Mouse (Mus musculus): ENCODE results near the gene Sorcs3. TPM values are rescaled to one million over a fixed set of nuclear protein-coding genes. Genes with fewer than 3 reads are reported as not detected.

Sorcs3 gene
- polyA plus RNA-seq, 1 experiment from 2014 or later, result 15.2 TPM

- Histone ChIP-seq H3K9me3 (ENCODE audit: control insufficient read depth, low read length) (no peaks in the 10 kb centered on the region), H3K4me1 (ENCODE audit: control insufficient read depth, insufficient read depth, low read length) (peaks cover 9% of the 10 kb centered on the region), H3K4me2 (ENCODE audit: low read length) (no peak overlapping the region), H3K36me3 (ENCODE audit: control insufficient read depth, insufficient read depth, low read length) (no peaks in the 10 kb centered on the region), H3K27me3 (ENCODE audit: control insufficient read depth, insufficient read depth, low read length) (no peaks in the 10 kb centered on the region), H3K27ac (replicated peaks; ENCODE audit: low read depth, low read length) (no peak overlapping the region), H3K4me3 (replicated peaks; ENCODE audit: low read depth, low read length) (no peak overlapping the region), H3K9ac (replicated peaks; ENCODE audit: low read length) (no peak overlapping the region)
- DNase-seq (peak; percentile 44), ATAC-seq (ENCODE audit: low FRiP score, low TSS enrichment) (peak; percentile 37; the same call in 1 of the 2 replicates)
- 36% methylated on average over 6 of the region's 6 CpGs for WGBS
Measured at GRCm38 (mm10) chr19:48630671-48631327, 425.0 kb downstream of the Sorcs3 start.

GRCm38 (mm10) chr19:48642566-48642965 lies 436.7 kb downstream of the Sorcs3 start:
- Histone ChIP-seq H3K9me3 (ENCODE audit: control insufficient read depth, low read length) (no peaks in the 10 kb centered on the region), H3K9ac (replicated peaks; ENCODE audit: low read length) (no peak overlapping the region), H3K36me3 (ENCODE audit: control insufficient read depth, insufficient read depth, low read length) (no peaks in the 10 kb centered on the region), H3K4me1 (ENCODE audit: control insufficient read depth, insufficient read depth, low read length) (no peaks in the 10 kb centered on the region), H3K27me3 (ENCODE audit: control insufficient read depth, insufficient read depth, low read length) (no peaks in the 10 kb centered on the region), H3K4me2 (ENCODE audit: low read length) (no peak overlapping the region), H3K27ac (replicated peaks; ENCODE audit: low read depth, low read length) (no peak overlapping the region), H3K4me3 (replicated peaks; ENCODE audit: low read depth, low read length) (no peak overlapping the region)
- 66% methylated on average over 4 of the region's 4 CpGs for WGBS
- no peak for ATAC-seq (ENCODE audit: low FRiP score, low TSS enrichment)
- DNase-seq, result no peak

- no peak overlapping the region for H3K4me2 ChIP-seq (ENCODE audit: low read length)
- H3K4me3 ChIP-seq (replicated peaks; ENCODE audit: low read depth, low read length), result no peak overlapping the region
- WGBS, result 64% methylated on average over 2 of the region's 2 CpGs
- no peak overlapping the region for H3K27ac ChIP-seq (replicated peaks; ENCODE audit: low read depth, low read length)
- no peak for DNase-seq
- no peak for ATAC-seq (ENCODE audit: low FRiP score, low TSS enrichment)
- no peaks in the 10 kb centered on the region for H3K27me3 ChIP-seq (ENCODE audit: control insufficient read depth, insufficient read depth, low read length)
- H3K9ac ChIP-seq (replicated peaks; ENCODE audit: low read length), result no peak overlapping the region
- H3K9me3 ChIP-seq (ENCODE audit: control insufficient read depth, low read length), result no peaks in the 10 kb centered on the region
- H3K36me3 ChIP-seq (ENCODE audit: control insufficient read depth, insufficient read depth, low read length), result no peaks in the 10 kb centered on the region
- H3K4me1 ChIP-seq (ENCODE audit: control insufficient read depth, insufficient read depth, low read length), result no peaks in the 10 kb centered on the region
Measured at GRCm38 (mm10) chr19:48649941-48650340, 444.1 kb downstream of the Sorcs3 start.

- Histone ChIP-seq H3K27ac (replicated peaks; ENCODE audit: low read depth, low read length) (no peak overlapping the region), H3K9ac (replicated peaks; ENCODE audit: low read length) (no peak overlapping the region), H3K4me1 (ENCODE audit: control insufficient read depth, insufficient read depth, low read length) (no peaks in the 10 kb centered on the region), H3K36me3 (ENCODE audit: control insufficient read depth, insufficient read depth, low read length) (no peaks in the 10 kb centered on the region), H3K9me3 (ENCODE audit: control insufficient read depth, low read length) (no peaks in the 10 kb centered on the region), H3K4me2 (ENCODE audit: low read length) (no peak overlapping the region), H3K4me3 (replicated peaks; ENCODE audit: low read depth, low read length) (no peak overlapping the region), H3K27me3 (ENCODE audit: control insufficient read depth, insufficient read depth, low read length) (no peaks in the 10 kb centered on the region)
- 86% methylated on average over 6 of the region's 6 CpGs for WGBS
- ATAC-seq (ENCODE audit: low FRiP score, low TSS enrichment), result no peak
- no peak for DNase-seq
Measured at GRCm38 (mm10) chr19:48651617-48652016, 445.8 kb downstream of the Sorcs3 start.

- Histone ChIP-seq H3K36me3 (ENCODE audit: control insufficient read depth, insufficient read depth, low read length) (no peaks in the 10 kb centered on the region), H3K9ac (replicated peaks; ENCODE audit: low read length) (no peak overlapping the region), H3K27ac (replicated peaks; ENCODE audit: low read depth, low read length) (no peak overlapping the region), H3K4me2 (ENCODE audit: low read length) (no peak overlapping the region), H3K4me3 (replicated peaks; ENCODE audit: low read depth, low read length) (no peak overlapping the region), H3K9me3 (ENCODE audit: control insufficient read depth, low read length) (no peaks in the 10 kb centered on the region), H3K4me1 (ENCODE audit: control insufficient read depth, insufficient read depth, low read length) (peaks cover 12% of the 10 kb centered on the region), H3K27me3 (ENCODE audit: control insufficient read depth, insufficient read depth, low read length) (no peaks in the 10 kb centered on the region)
- 17% methylated on average over 6 of the region's 6 CpGs for WGBS
- DNase-seq (peak; percentile 64), ATAC-seq (ENCODE audit: low FRiP score, low TSS enrichment) (peak; percentile 40; the same call in 1 of the 2 replicates)
Measured at GRCm38 (mm10) chr19:48660201-48660600, 454.4 kb downstream of the Sorcs3 start.

GRCm38 (mm10) chr19:48679896-48680295 lies 474.1 kb downstream of the Sorcs3 start:
- DNase-seq (no peak), ATAC-seq (ENCODE audit: low FRiP score, low TSS enrichment) (no peak)
- H3K36me3 ChIP-seq (ENCODE audit: control insufficient read depth, insufficient read depth, low read length), result no peaks in the 10 kb centered on the region
- no peak overlapping the region for H3K4me2 ChIP-seq (ENCODE audit: low read length)
- no peaks in the 10 kb centered on the region for H3K27me3 ChIP-seq (ENCODE audit: control insufficient read depth, insufficient read depth, low read length)
- H3K27ac ChIP-seq (replicated peaks; ENCODE audit: low read depth, low read length), result no peak overlapping the region
- H3K9ac ChIP-seq (replicated peaks; ENCODE audit: low read length), result no peak overlapping the region
- H3K4me1 ChIP-seq (ENCODE audit: control insufficient read depth, insufficient read depth, low read length), result peaks cover 7% of the 10 kb centered on the region; the same call in 1 of the 2 replicates
- no peak overlapping the region for H3K4me3 ChIP-seq (replicated peaks; ENCODE audit: low read depth, low read length)
- no peaks in the 10 kb centered on the region for H3K9me3 ChIP-seq (ENCODE audit: control insufficient read depth, low read length)
- WGBS, result 90% methylated on average over 1 of the region's 1 CpGs

GRCm38 (mm10) chr19:48682485-48682884 lies 476.7 kb downstream of the Sorcs3 start:
- WGBS, result 74% methylated on average over 3 of the region's 3 CpGs
- Histone ChIP-seq H3K9me3 (ENCODE audit: control insufficient read depth, low read length) (no peaks in the 10 kb centered on the region), H3K27me3 (ENCODE audit: control insufficient read depth, insufficient read depth, low read length) (no peaks in the 10 kb centered on the region), H3K4me3 (replicated peaks; ENCODE audit: low read depth, low read length) (no peak overlapping the region), H3K36me3 (ENCODE audit: control insufficient read depth, insufficient read depth, low read length) (no peaks in the 10 kb centered on the region), H3K27ac (replicated peaks; ENCODE audit: low read depth, low read length) (no peak overlapping the region), H3K4me2 (ENCODE audit: low read length) (no peak overlapping the region), H3K9ac (replicated peaks; ENCODE audit: low read length) (no peak overlapping the region), H3K4me1 (ENCODE audit: control insufficient read depth, insufficient read depth, low read length) (peaks cover 7% of the 10 kb centered on the region; the same call in 1 of the 2 replicates)
- DNase-seq (peak; percentile 56), ATAC-seq (ENCODE audit: low FRiP score, low TSS enrichment) (no peak)

GRCm38 (mm10) chr19:48686369-48686768 lies 480.5 kb downstream of the Sorcs3 start:
- H3K4me2 ChIP-seq (ENCODE audit: low read length), result no peak overlapping the region
- H3K4me3 ChIP-seq (replicated peaks; ENCODE audit: low read depth, low read length), result no peak overlapping the region
- ATAC-seq (ENCODE audit: low FRiP score, low TSS enrichment) (no peak), DNase-seq (no peak)
- no peak overlapping the region for H3K27ac ChIP-seq (replicated peaks; ENCODE audit: low read depth, low read length)
- no peaks in the 10 kb centered on the region for H3K27me3 ChIP-seq (ENCODE audit: control insufficient read depth, insufficient read depth, low read length)
- H3K9me3 ChIP-seq (ENCODE audit: control insufficient read depth, low read length), result no peaks in the 10 kb centered on the region
- H3K9ac ChIP-seq (replicated peaks; ENCODE audit: low read length), result no peak overlapping the region
- 72% methylated on average over 2 of the region's 2 CpGs for WGBS
- H3K4me1 ChIP-seq (ENCODE audit: control insufficient read depth, insufficient read depth, low read length), result peaks cover 7% of the 10 kb centered on the region; the same call in 1 of the 2 replicates
- no peaks in the 10 kb centered on the region for H3K36me3 ChIP-seq (ENCODE audit: control insufficient read depth, insufficient read depth, low read length)

- no peak overlapping the region for H3K4me2 ChIP-seq (ENCODE audit: low read length)
- WGBS, result 65% methylated on average over 6 of the region's 6 CpGs
- no peak for ATAC-seq (ENCODE audit: low FRiP score, low TSS enrichment)
Measured at GRCm38 (mm10) chr19:48700111-48700658, 494.4 kb downstream of the Sorcs3 start.

More at GRCm38 (mm10) chr19:48700111-48700658, 494.4 kb downstream of the Sorcs3 start:
- Histone ChIP-seq H3K27me3 (ENCODE audit: control insufficient read depth, insufficient read depth, low read length) (no peaks in the 10 kb centered on the region), H3K9me3 (ENCODE audit: control insufficient read depth, low read length) (no peaks in the 10 kb centered on the region), H3K36me3 (ENCODE audit: control insufficient read depth, insufficient read depth, low read length) (no peaks in the 10 kb centered on the region), H3K27ac (replicated peaks; ENCODE audit: low read depth, low read length) (no peak overlapping the region), H3K9ac (replicated peaks; ENCODE audit: low read length) (no peak overlapping the region), H3K4me1 (ENCODE audit: control insufficient read depth, insufficient read depth, low read length) (no peaks in the 10 kb centered on the region), H3K4me3 (replicated peaks; ENCODE audit: low read depth, low read length) (no peak overlapping the region)
- DNase-seq, result no peak

Data from midbrain, embryonic 14.5 days (tissue).